ENCODE assay signal across 31 mouse cellular contexts in genomic region chr1:132836895-132837294, GRCm38 (mm10). TPM values are rescaled to one million over a fixed set of nuclear protein-coding genes. Genes with fewer than 3 reads are reported as not detected.
A peak's percentile ranks its signal among the peaks of the same experiment; 100 is the strongest.
DNase-seq lines count a peak whose midpoint lies in the region; ATAC-seq and TF ChIP-seq lines count a peak whose summit lies in the region.
"Had no signal": no experiment of that assay in that cellular context is flagged by ENCODE, and none has a peak within 500 bp of the region (broad histone marks: within the 10 kb centered on the region; RNA-seq: fewer than 3 reads in every experiment).

No protein-coding gene starts in this region.

- ATAC-seq in kidney, embryonic 14.5 days (ENCODE audit: low FRiP score, low TSS enrichment) = no peak
- ATAC-seq: forebrain, postnatal 0 days; intestine, postnatal 0 days; liver, postnatal 0 days had no signal

- no peak overlapping the region for H3K9ac ChIP-seq in kidney, embryonic 14.5 days (ENCODE audit: low read depth, low read length)
- H3K9ac ChIP-seq: embryonic facial prominence, embryonic 15.5 days; forebrain, embryonic 12.5 days; forebrain, postnatal 0 days; limb, embryonic 13.5 days; liver, postnatal 0 days; midbrain, embryonic 12.5 days; neural tube, embryonic 13.5 days had no signal

- WGBS in heart, embryonic 10.5 days = 72% methylated on average over 8 of the region's 8 CpGs
- WGBS in kidney, embryonic 14.5 days = 65% methylated on average over 8 of the region's 8 CpGs

- TF ChIP-seq CTCF in layer of hippocampus, adult 2 months (conservative IDR thresholded peaks at IDR 0.05) = no peak

- peak; percentile 63 for DNase-seq in heart, embryonic 10.5 days (ENCODE audit: low spot score)
- no peak for DNase-seq in heart, postnatal 25 days (ENCODE audit: low spot score)
- DNase-seq in layer of hippocampus, adult 2 months (ENCODE audit: low spot score in 2 of 2) = no peak
- DNase-seq in layer of hippocampus, adult 9-10 months (ENCODE audit: low spot score) = no peak
- DNase-seq in right cerebral cortex, adult 2 months (ENCODE audit: low spot score in 2 of 2) = peak; percentile 44 to 51
- no peak for DNase-seq in right cerebral cortex, postnatal 4 days
- DNase-seq: adrenal gland, adult 8-10 months; cerebellum, adult 8-10 months; cerebellum, postnatal 25 days; forebrain, postnatal 0 days; gastrocnemius, postnatal 14 days; heart, adult 11 months; heart, postnatal 4 days; kidney, adult 9 months; kidney, postnatal 14 days; liver, postnatal 0 days; lung, postnatal 36 days; thymus, adult 18-20 months; thymus, postnatal 25 days had no signal

- H3K9me3 ChIP-seq in heart, embryonic 10.5 days = no peaks in the 10 kb centered on the region
- H3K9me3 ChIP-seq in kidney, embryonic 14.5 days (ENCODE audit: control insufficient read depth, low read length) = no peaks in the 10 kb centered on the region
- H3K9me3 ChIP-seq: embryonic facial prominence, embryonic 10.5 days; embryonic facial prominence, embryonic 15.5 days; forebrain, embryonic 12.5 days; G1E; limb, embryonic 13.5 days; midbrain, embryonic 12.5 days; neural tube, embryonic 13.5 days had no signal

- H3K27ac ChIP-seq in heart, embryonic 10.5 days = no peak overlapping the region
- H3K27ac ChIP-seq in layer of hippocampus, adult 2 months = peak overlapping the region; percentile 33
- no peak overlapping the region for H3K27ac ChIP-seq in kidney, embryonic 14.5 days (ENCODE audit: low read depth, low read length)
- H3K27ac ChIP-seq: embryonic facial prominence, embryonic 10.5 days; embryonic facial prominence, embryonic 15.5 days; forebrain, embryonic 12.5 days; left cerebral cortex, adult 2 months; limb, embryonic 13.5 days; midbrain, embryonic 12.5 days; neural tube, embryonic 13.5 days had no signal

- no peak overlapping the region for H3K4me2 ChIP-seq in kidney, embryonic 14.5 days (replicated peaks; ENCODE audit: low read depth, low read length)
- H3K4me2 ChIP-seq: embryonic facial prominence, embryonic 15.5 days; forebrain, embryonic 12.5 days; heart, embryonic 11.5 days; limb, embryonic 13.5 days; liver, embryonic 11.5 days; midbrain, embryonic 12.5 days; neural tube, embryonic 13.5 days had no signal

- H3K27me3 ChIP-seq in heart, embryonic 10.5 days (ENCODE audit: insufficient read depth, poor library complexity, severe bottlenecking) = no peaks in the 10 kb centered on the region
- no peaks in the 10 kb centered on the region for H3K27me3 ChIP-seq in kidney, embryonic 14.5 days (ENCODE audit: control insufficient read depth, insufficient read depth, low read length)
- H3K27me3 ChIP-seq: forebrain, embryonic 12.5 days; neural tube, embryonic 13.5 days had no signal

- no peaks in the 10 kb centered on the region for H3K4me1 ChIP-seq in heart, embryonic 10.5 days
- H3K4me1 ChIP-seq in kidney, embryonic 14.5 days (ENCODE audit: control insufficient read depth, insufficient read depth, low read length) = no peaks in the 10 kb centered on the region
- H3K4me1 ChIP-seq: embryonic facial prominence, embryonic 15.5 days; forebrain, embryonic 12.5 days; limb, embryonic 13.5 days; midbrain, embryonic 12.5 days; neural tube, embryonic 13.5 days had no signal

- no peaks in the 10 kb centered on the region for H3K36me3 ChIP-seq in heart, embryonic 10.5 days
- no peaks in the 10 kb centered on the region for H3K36me3 ChIP-seq in kidney, embryonic 14.5 days (ENCODE audit: control insufficient read depth, insufficient read depth, low read length)
- H3K36me3 ChIP-seq: embryonic facial prominence, embryonic 10.5 days; embryonic facial prominence, embryonic 15.5 days; forebrain, embryonic 12.5 days; G1E; limb, embryonic 13.5 days; midbrain, embryonic 12.5 days; neural tube, embryonic 13.5 days had no signal

- intact Hi-C loops in heart, postnatal 25 days (cut with DNase I) = no loop called here

- no peak overlapping the region for H3K4me3 ChIP-seq in heart, embryonic 10.5 days
- H3K4me3 ChIP-seq in layer of hippocampus, adult 2 months = no peak overlapping the region
- H3K4me3 ChIP-seq in kidney, embryonic 14.5 days (ENCODE audit: low read length) = no peak overlapping the region
- H3K4me3 ChIP-seq: embryonic facial prominence, embryonic 10.5 days; embryonic facial prominence, embryonic 15.5 days; forebrain, embryonic 12.5 days; left cerebral cortex, adult 2 months; limb, embryonic 13.5 days; midbrain, embryonic 12.5 days; neural tube, embryonic 13.5 days had no signal

RNA-seq across cellular contexts. Expression of gene Lrrn2, which starts 43.2 kb away (rescaled TPM):
- polyA plus RNA-seq in heart, embryonic 10.5 days (2016; fragmentation: Nextera tagmentation; extraction: Ambion mirVana) = 5.1 and 6.3 TPM in 2 replicates
- total RNA-seq in heart, postnatal 25 days (2021) = 1 to 10 TPM; 3.2 to 3.3 TPM
- total RNA-seq in layer of hippocampus, adult 2 months (2021) = 100 to 1,000 TPM; 218 to 236 TPM
- 2.4 and 4.1 TPM in 2 replicates for polyA plus RNA-seq in kidney, embryonic 14.5 days (2014; fragmentation: Nextera tagmentation; extraction: Ambion mirVana)
- polyA plus RNA-seq: G1E; liver, postnatal 0 days had no signal

Comparison
In these comparisons a context has a peak if more than half of its experiments do, and no peak if none do; other contexts are left out.
1. DNase-seq: peak in heart, embryonic 10.5 days (single experiment) and right cerebral cortex, adult 2 months (2 of 2); none in heart, postnatal 25 days (single experiment), layer of hippocampus, adult 2 months (0 of 2), layer of hippocampus, adult 9-10 months (single experiment) and right cerebral cortex, postnatal 4 days (single experiment).
2. RNA of gene Lrrn2, which starts 43.2 kb away (total RNA-seq): 218 to 236 TPM in layer of hippocampus, adult 2 months; 3.2 to 3.3 TPM in heart, postnatal 25 days; every median in the first group is over 10 times any median in the second.